Comparison of ENCODE assay signal across 1 mouse cellular context in the genomic region with DNA sequence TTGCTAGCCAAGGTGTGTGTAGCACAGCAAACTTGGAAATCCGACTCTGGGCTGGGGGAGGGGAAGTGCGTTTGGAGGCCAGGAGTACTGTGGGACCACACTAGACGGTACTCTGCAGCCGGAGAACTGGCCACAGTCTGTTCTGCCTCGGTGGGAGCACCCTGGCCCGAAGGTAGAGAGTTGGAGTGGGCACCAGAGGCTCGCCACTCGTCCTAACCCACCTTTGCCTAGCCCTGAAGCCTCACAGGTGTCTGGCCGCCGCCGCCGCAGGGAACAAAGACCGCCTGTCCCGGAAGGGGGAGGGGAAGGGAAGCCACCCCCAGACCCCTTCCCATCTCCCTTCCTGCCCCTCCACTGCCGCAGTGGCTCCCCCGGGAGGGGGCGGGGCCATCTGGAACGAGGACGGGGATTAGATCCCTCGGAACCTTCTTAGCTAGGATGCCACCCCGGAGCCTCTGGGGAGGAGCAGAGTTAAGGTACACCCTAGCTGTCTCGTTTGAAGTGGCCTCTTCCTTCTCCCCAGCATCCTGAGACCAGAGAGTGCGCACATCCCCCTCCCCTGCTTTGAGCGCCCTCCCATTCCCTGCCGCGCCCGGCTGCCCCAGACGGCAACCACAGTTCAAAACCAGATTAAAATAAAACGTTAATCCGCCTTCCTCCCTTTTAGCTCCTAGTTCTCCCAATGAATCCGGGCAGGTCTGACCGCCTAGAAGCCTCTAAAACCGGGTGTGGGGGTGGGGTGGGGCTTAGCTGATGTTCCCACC.
TF ChIP-seq lines count a peak whose summit lies in the region.

No protein-coding gene starts in this region.

TF ChIP-seq in CH12.LX, 34 proteins besides CTCF, POLR2A, EP300 and RAD21 (continued from another document):
- TF ChIP-seq NRF1 (IDR thresholded peaks at IDR 0.05; ENCODE audit: low read depth, low read length) (no peak; the same call in 1 of the 2 replicates), ZC3H11A (IDR thresholded peaks at IDR 0.05; ENCODE audit: low read depth, low read length) (no peak), ZMIZ1 (IDR thresholded peaks at IDR 0.05; ENCODE audit: low read depth, low read length) (no peak), ETS1 (conservative IDR thresholded peaks at IDR 0.05; ENCODE audit: low read depth, low read length) (no peak), CHD2 (IDR thresholded peaks at IDR 0.05; ENCODE audit: low read length) (peak; percentile 28; the same call in 1 of the 2 replicates), JUN (IDR thresholded peaks at IDR 0.05; ENCODE audit: insufficient read depth, low read depth, low read length) (no peak), TCF12 (IDR thresholded peaks at IDR 0.05; ENCODE audit: low read depth, low read length) (no peak; the same call in 1 of the 2 replicates), JUND (conservative IDR thresholded peaks at IDR 0.05; ENCODE audit: low read depth, low read length) (no peak)
TF ChIP-seq in CH12.LX: peak in this region for 6.
